Mouse (Mus musculus) E14TG2a.4 (cell line): ENCODE data around the gene Mip.

Experiments used
- CTCF ChIP-seq: conservative IDR thresholded peaks from 2 replicates; pipeline ENCODE4 v1.5.1; 2014; ENCODE audit warnings: low read length
- NANOG ChIP-seq: IDR thresholded peaks from 2 replicates; pipeline ENCODE4 v1.6.1; 2014; ENCODE audit warnings: borderline replicate concordance, low read length, mixed read lengths

GRCm38 (mm10) chr10:128268371-128268770 lies 42.7 kb downstream of the Mip start, which contains the start of gene Apof:
- no peak for TF ChIP-seq CTCF
- TF ChIP-seq NANOG, result peak; percentile 64
